Mouse (Mus musculus) neutrophil, adult 59 days (primary cell): ENCODE measurements around the gene Zdhhc12. TPM values are rescaled to one million over a fixed set of nuclear protein-coding genes. Genes with fewer than 3 reads are reported as not detected.

ENCODE experiments used
- total RNA-seq, 2 experiments: library from RNA; stranded (reverse); gene quantifications; 1 replicate in 1 of 2; 2 replicates in 1 of 2; pipeline ENCODE4 v1.2.4; 2023

The Zdhhc12 gene
- 10 to 100 TPM; 11.2 to 11.5 TPM for total RNA-seq

DNA sequence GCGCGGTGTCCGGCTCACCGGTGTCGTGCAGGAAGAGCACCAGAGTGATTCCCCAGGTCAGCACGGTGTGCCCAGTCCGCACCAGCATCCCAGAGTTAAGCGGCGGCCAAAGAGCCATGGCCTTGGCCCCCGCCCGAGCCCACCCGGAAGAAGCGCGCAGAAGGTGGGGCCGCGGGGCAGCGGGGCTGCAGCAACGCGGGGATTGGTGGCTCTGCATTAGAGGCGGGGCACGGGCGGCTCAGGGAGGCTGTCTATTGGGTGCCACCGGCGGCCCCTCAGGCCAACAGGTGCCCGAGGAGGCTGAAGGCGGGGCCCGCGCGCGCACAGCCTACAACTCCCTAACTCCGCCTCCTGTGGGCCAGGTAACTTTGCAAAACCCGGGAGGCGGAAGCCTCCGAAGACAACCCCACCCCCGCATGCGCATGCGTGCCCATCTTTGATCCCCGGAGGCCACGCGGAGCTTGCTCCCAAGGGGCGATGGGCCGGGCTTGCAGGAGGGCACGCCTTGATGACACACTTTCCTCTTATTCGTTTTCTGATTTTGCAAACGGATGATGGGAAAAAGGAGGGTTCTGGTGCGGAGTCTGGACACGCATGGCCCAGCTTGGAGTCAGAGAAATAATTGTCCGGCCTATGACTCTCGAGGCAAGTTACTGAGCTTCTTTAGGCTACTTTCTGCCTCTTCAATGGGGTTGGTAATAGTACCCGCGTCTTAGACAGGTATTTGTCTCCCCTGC, at the start of gene Zdhhc12:
Gene Zdhhc12 (minus strand): TSS at position 178 of the 737 bp plus-strand sequence.

DNA sequence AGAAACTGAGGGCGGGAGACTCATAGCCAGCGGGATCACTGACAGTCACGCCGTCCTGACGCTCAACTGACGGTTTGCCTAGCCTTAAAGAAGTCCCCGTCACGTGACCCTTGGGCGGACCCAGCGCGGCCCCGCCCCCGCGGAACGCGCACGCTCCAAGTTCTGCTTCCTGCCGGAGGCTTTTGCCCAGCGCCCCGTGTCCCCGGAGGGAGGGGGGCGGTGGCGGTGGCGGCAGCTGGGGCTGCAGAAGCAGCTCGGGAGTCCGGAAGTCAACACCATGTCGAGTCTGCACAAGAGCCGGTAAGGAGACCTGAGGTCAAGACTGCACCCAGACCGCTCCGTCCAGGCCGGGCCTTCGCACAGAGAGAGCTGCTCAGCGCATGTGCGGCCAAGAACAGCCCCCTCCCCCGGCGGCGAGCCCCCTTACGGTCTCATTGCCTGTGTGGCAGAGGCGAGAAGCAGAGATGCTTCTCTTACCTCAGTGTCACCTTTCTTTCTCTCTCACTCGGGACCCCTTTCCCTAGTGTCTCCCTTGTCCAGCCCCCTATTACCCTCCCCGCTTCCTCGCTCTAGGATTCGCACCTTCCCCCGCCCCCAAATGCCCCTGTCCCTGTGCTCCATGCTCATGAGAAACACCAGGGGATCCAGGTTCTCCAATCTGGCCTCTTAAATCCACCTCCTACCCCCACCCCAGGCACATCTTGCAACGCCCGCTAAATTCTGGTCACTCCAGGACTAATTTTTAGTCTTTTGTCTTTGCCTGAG, 40.3 kb upstream of the Zdhhc12 start, which contains the start of gene Tbc1d13:
Gene Tbc1d13 (plus strand): TSS at position 134 of the 765 bp plus-strand sequence.

DNA sequence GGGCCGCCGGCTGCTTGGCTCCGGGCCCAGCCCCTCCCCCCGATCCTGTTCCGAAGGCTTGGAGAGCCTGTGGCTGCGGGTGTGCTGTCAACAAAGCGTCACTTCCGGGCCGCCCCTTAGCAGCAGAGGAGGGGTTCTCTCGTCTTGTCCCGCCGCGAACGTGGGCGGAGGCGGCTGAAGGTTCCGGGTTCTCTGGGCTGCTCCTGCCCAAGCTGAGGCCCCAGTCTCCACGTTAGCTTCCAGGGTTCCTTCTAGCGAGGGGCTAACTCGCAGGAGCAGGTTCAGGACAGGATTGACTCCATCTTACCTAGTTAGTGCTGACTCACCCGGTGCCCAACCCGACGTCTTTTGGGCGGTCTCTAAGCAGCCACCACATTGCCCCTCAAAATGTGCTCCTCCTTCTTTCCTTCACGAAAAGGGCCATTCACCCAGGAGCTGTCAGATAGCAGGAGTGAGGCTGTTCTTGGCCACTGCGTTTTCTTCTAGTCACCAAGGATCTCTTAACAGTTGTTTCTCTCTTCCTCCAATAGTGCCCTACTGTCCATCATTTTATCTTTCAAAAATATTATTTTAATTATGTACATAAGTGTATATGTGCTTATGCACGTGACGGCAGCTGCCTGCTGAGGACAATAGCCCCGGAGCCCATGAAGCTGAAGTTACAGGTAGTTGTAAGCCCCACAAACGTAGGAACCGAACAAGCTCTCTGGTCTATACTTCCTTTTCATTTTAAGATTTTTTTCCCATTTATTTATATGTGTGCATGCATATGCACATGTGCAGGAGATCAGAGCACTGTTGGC, 31.2 kb upstream of the Zdhhc12 start, which contains the start of gene Zer1:
Gene Zer1 (minus strand): TSS at position 114 of the 803 bp plus-strand sequence.

DNA sequence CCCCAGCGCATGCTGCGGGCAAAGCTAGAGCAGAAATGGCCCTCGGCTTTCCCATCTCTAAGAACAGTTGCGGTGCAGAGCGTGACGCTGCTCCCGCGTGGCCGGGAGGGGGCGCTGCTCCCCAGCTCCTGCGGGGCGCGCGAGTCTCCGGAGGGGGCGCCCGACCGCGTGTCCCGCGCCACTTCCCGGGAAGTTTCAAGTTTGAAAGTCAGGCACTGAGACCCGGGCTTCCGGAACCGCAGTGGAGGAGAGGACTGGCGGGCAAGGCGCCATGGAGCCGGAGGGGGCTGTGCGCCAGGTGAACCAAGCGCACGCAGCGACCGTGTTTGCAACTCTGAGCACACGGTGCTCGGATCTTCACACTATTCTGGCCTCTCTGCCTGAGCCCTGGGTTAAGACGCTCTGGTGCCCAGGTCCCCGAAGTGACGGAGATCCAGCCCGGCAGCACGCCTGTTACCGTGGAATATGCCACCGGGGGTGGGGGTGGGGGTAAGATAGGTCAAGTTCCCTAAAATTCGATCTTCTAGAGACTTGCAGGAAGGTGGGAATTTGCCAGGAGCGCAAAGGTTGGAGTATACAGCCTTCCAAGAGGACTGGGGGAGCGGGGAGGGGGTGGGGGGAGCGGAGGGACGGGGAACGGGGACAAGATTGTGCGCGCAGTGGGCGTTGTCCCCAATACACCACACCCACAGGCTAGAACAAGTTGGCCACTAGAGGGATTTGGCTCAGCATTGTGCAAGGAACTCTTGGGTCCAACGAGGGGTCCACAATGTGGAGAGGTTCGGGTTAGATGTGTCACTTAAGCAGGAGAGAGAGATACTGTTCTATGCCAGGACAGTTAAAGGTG, 15.7 kb downstream of the Zdhhc12 start, which contains the start of gene Pkn3:
Gene Pkn3 (plus strand): TSS at position 183 of the 847 bp plus-strand sequence.

DNA sequence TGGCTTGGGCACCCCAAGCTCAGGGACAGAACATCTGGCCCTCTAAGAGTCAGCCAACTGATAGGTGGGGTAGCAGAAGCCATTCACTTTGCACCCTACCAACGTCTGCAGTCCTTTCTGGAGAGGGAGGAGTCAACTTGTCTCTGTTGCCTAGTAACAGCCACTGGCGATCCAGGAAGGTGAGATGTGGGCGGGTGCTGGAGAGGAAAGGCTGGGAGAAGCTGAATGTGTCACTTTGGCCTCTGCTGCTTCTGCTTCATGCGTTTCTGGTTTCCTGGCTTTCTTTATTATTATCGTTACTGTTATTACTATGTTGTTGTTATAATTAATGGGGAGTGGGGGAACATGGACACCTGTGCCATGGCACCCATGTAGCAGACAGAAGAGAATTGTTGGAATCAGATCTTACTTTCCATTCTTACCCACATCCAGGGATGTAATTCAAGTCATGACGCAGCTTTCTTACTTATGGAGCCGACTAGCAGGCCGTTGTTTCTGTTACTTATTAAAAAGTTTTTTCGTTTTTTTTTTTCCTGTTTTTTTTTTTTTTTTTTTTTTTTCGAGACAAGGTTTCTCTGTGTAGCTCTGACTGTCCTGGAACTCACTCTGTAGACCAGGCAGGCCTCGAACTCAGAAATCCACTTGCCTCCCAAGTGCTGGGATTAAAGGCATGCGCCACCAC, 36.1 kb downstream of the Zdhhc12 start, which contains the start of gene Set:
Gene Set (plus strand): TSS at position 156 of the 682 bp plus-strand sequence.

DNA sequence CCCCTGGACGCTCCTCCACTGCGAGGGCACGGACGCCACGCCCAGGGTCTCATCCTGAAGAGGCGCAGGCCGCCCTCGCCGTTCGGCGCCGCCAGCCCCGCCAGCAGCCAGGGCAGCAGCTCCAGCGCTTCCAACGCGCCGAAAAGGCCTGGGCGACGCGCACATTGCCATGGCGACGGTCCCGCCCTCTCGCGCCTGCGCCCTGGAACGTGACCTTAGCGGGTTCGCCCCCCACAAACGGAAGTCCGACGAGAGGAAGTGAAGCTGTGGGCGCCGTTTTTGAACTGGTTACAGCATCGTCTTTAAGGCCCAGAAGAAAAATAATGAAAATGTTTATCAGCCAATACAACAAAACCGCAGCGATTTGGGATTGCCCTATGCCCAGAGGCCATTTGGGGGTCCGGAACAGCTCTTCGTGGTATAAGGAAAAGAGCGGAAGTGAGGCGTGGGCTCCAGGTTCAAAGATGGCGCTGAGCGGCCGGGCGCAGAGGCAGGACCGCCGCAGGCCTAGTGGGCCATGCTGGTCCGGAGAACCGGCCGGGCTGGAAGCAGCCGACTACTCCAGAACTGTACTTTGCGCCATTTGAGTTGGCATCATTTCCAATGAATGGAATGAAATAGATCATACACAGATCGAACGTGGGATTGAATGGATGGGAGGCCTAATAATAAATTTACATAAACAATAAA, 44.6 kb downstream of the Zdhhc12 start, which contains the start of gene Wdr34:
Gene Wdr34 (minus strand): TSS at position 183 of the 690 bp plus-strand sequence.

Other genes starting within 250 kb of the Zdhhc12 start
- 1 to 10 TPM; 4.8 to 6.9 TPM for gene Cercam, start 224.5 kb downstream of the Zdhhc12 start, total RNA-seq
- gene Odf2, start 204.4 kb downstream of the Zdhhc12 start, total RNA-seq: 10 to 100 TPM; 77.2 to 94.1 TPM
- 10 to 100 TPM; 31.0 to 34.2 TPM for gene Gle1, start 158.2 kb downstream of the Zdhhc12 start, total RNA-seq
- 100 to 1,000 TPM; 184 to 197 TPM for gene Sptan1, start 128.1 kb downstream of the Zdhhc12 start, total RNA-seq
- gene Wdr34, start 44.8 kb downstream of the Zdhhc12 start, total RNA-seq: 1 to 10 TPM; 2.0 TPM
- gene Set, start 36.3 kb downstream of the Zdhhc12 start, total RNA-seq: 100 to 1,000 TPM; 117 to 141 TPM
- 10 to 100 TPM in 1 of 2 experiments, 1 to 10 TPM in 1; 4.2 to 11.0 TPM for gene Pkn3, start 16.0 kb downstream of the Zdhhc12 start, total RNA-seq
- 10 to 100 TPM; 32.6 to 35.7 TPM for gene Zer1, start 30.9 kb upstream of the Zdhhc12 start, total RNA-seq
- 10 to 100 TPM; 44.3 to 51.3 TPM for gene Tbc1d13, start 40.1 kb upstream of the Zdhhc12 start, total RNA-seq
- 1 to 10 TPM; 3.2 to 3.4 TPM for gene Endog, start 77.8 kb upstream of the Zdhhc12 start, total RNA-seq
- gene Spout1, start 84.8 kb upstream of the Zdhhc12 start, total RNA-seq: 10 to 100 TPM in 1 of 2 experiments, 1 to 10 TPM in 1; 7.6 to 10.1 TPM
- gene Kyat1, start 112.2 kb upstream of the Zdhhc12 start, total RNA-seq: 1 to 10 TPM; 2.5 TPM
- 10 to 100 TPM; 16.2 to 19.7 TPM for gene Lrrc8a, start 144.1 kb upstream of the Zdhhc12 start, total RNA-seq
- under 1 TPM in 1 of 2 experiments, not detected in 1; 0.64 TPM for gene Gm28035, start 146.9 kb upstream of the Zdhhc12 start, total RNA-seq
- 1 to 10 TPM; 1.4 to 2.4 TPM for gene Phyhd1, start 172.6 kb upstream of the Zdhhc12 start, total RNA-seq
- gene Gm28038, start 187.4 kb upstream of the Zdhhc12 start, total RNA-seq: 1 to 10 TPM in 1 of 2 experiments, not detected in 1; 8.2 TPM
- gene Dolk, start 192.7 kb upstream of the Zdhhc12 start, total RNA-seq: 1 to 10 TPM; 4.6 to 6.1 TPM
- 10 to 100 TPM; 30.0 to 30.1 TPM for gene Nup188, start 192.7 kb upstream of the Zdhhc12 start, total RNA-seq